Mouse (Mus musculus): ENCODE measurements around the gene Kansl1. TPM values are rescaled to one million over a fixed set of nuclear protein-coding genes. Genes with fewer than 3 reads are reported as not detected.
A peak's percentile ranks its signal among the peaks of the same experiment; 100 is the strongest.

Kansl1 gene
- polyA plus RNA-seq, 1 experiment from 2014 or later = 17.5 TPM

GRCm38 (mm10) chr11:104318940-104319781, 149.5 kb downstream of the Kansl1 start:
- peak; percentile 42; the same call in 1 of the 2 replicates for ATAC-seq (replicated peaks; ENCODE audit: low FRiP score, low read depth)
- 2% methylated on average over 24 of the region's 24 CpGs for WGBS

DNA sequence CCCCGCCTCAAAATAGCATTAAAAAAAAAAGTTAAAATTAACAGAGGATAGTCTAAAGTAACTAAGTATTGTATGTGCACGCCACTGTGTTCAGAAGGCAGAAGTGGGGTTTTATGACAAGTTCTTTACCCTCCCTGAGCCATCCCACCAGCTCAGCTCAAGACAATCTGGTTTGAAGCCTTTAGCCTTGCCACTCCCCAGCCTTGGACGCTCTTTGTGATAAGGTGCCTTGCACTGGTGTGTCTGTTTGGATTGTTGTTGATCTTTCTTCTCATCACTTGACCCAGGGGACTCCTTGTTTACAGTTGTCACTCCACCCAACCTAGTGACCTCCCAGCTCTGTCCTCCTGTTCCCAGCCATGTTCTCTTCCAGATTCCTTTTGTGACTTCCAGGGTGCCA, 151.0 kb downstream of the Kansl1 start:
- TF ChIP-seq CTCF (IDR thresholded peaks at IDR 0.05; ENCODE audit: low read depth) = no peak
- Histone ChIP-seq H3K27me3 (ENCODE audit: insufficient read depth, low read length) (no peaks in the 10 kb centered on the region), H3K27ac (no peak overlapping the region), H3K4me3 (replicated peaks; ENCODE audit: low read depth, low read length) (no peak overlapping the region), H3K36me3 (ENCODE audit: insufficient read depth, low read length) (no peaks in the 10 kb centered on the region), H3K4me1 (replicated peaks; ENCODE audit: insufficient read depth, low read length) (no peaks in the 10 kb centered on the region), H3K9ac (ENCODE audit: low read depth, low read length) (no peak overlapping the region), H3K4me2 (ENCODE audit: low read length) (no peak overlapping the region), H3K9me3 (replicated peaks; ENCODE audit: low read length) (no peaks in the 10 kb centered on the region)
- no peak for DNase-seq (ENCODE audit: low spot score)
- no peak for ATAC-seq (replicated peaks; ENCODE audit: low FRiP score, low read depth)
- WGBS = 91% methylated on average over 3 of the region's 3 CpGs

More at GRCm38 (mm10) chr11:104318940-104319781, 149.5 kb downstream of the Kansl1 start:
- TF ChIP-seq CTCF (IDR thresholded peaks at IDR 0.05; ENCODE audit: low read depth) = 0 out of 2 replicates have a peak, but pooled peaks have one; percentile 17
- Histone ChIP-seq H3K4me2 (ENCODE audit: low read length) (peak overlapping the region; percentile 83), H3K27ac (no peak overlapping the region), H3K9ac (ENCODE audit: low read depth, low read length) (peak overlapping the region; percentile 47; the same call in 1 of the 2 replicates), H3K4me3 (replicated peaks; ENCODE audit: low read depth, low read length) (peak overlapping the region; percentile 42), H3K27me3 (ENCODE audit: insufficient read depth, low read length) (no peaks in the 10 kb centered on the region), H3K4me1 (replicated peaks; ENCODE audit: insufficient read depth, low read length) (no peaks in the 10 kb centered on the region), H3K9me3 (replicated peaks; ENCODE audit: low read length) (no peaks in the 10 kb centered on the region), H3K36me3 (ENCODE audit: insufficient read depth, low read length) (no peaks in the 10 kb centered on the region)
- peak; percentile 67 for DNase-seq (ENCODE audit: low spot score)

- Histone ChIP-seq H3K27ac (no peak overlapping the region), H3K9ac (ENCODE audit: low read depth, low read length) (no peak overlapping the region), H3K4me1 (replicated peaks; ENCODE audit: insufficient read depth, low read length) (no peaks in the 10 kb centered on the region), H3K4me3 (replicated peaks; ENCODE audit: low read depth, low read length) (no peak overlapping the region), H3K36me3 (ENCODE audit: insufficient read depth, low read length) (no peaks in the 10 kb centered on the region), H3K9me3 (replicated peaks; ENCODE audit: low read length) (no peaks in the 10 kb centered on the region), H3K4me2 (ENCODE audit: low read length) (no peak overlapping the region; the same call in 1 of the 2 replicates), H3K27me3 (ENCODE audit: insufficient read depth, low read length) (no peaks in the 10 kb centered on the region)
- DNase-seq (ENCODE audit: low spot score) (peak; percentile 79), ATAC-seq (replicated peaks; ENCODE audit: low FRiP score, low read depth) (no peak)
- TF ChIP-seq CTCF (IDR thresholded peaks at IDR 0.05; ENCODE audit: low read depth) = no peak
- WGBS = 44% methylated on average over 16 of the region's 16 CpGs
Observed at GRCm38 (mm10) chr11:104316685-104317400, 151.8 kb downstream of the Kansl1 start.

DNA sequence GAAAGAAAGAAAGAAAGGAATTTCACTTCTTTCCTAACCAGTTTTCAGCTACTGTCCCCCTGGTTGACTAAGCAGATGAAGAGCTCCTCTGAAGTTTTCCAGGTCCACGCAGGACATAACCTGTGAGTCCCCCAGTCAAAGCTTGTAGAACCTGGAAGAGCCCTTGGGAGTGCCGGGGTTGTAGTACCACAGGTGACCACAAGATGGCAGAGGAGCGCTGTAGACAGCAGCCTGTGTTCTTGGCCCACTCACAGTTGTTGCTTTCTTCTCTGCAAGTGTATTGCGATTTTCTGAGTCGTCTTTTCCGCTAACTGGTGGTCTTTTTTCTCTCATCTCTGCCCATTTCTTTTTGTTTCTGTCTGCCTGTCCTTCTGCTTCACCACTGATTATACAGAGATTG, 153.0 kb downstream of the Kansl1 start:
- H3K9me3 ChIP-seq (replicated peaks; ENCODE audit: low read length) = no peaks in the 10 kb centered on the region
- no peaks in the 10 kb centered on the region for H3K27me3 ChIP-seq (ENCODE audit: insufficient read depth, low read length)
- no peak overlapping the region for H3K4me3 ChIP-seq (replicated peaks; ENCODE audit: low read depth, low read length)
- no peaks in the 10 kb centered on the region for H3K4me1 ChIP-seq (replicated peaks; ENCODE audit: insufficient read depth, low read length)
- ATAC-seq (replicated peaks; ENCODE audit: low FRiP score, low read depth) (no peak), DNase-seq (ENCODE audit: low spot score) (peak; percentile 89)
- no peaks in the 10 kb centered on the region for H3K36me3 ChIP-seq (ENCODE audit: insufficient read depth, low read length)
- no peak overlapping the region for H3K4me2 ChIP-seq (ENCODE audit: low read length)
- 3% methylated on average over 6 of the region's 6 CpGs for WGBS
- no peak overlapping the region for H3K27ac ChIP-seq
- peak; percentile 99 for TF ChIP-seq CTCF (IDR thresholded peaks at IDR 0.05; ENCODE audit: low read depth)
- H3K9ac ChIP-seq (ENCODE audit: low read depth, low read length) = no peak overlapping the region

- DNase-seq (ENCODE audit: low spot score) (no peak), ATAC-seq (replicated peaks; ENCODE audit: low FRiP score, low read depth) (no peak)
- 69% methylated on average over 7 of the region's 7 CpGs for WGBS
- Histone ChIP-seq H3K4me2 (ENCODE audit: low read length) (no peak overlapping the region), H3K4me3 (replicated peaks; ENCODE audit: low read depth, low read length) (no peak overlapping the region), H3K36me3 (ENCODE audit: insufficient read depth, low read length) (no peaks in the 10 kb centered on the region), H3K9ac (ENCODE audit: low read depth, low read length) (no peak overlapping the region), H3K27ac (no peak overlapping the region), H3K4me1 (replicated peaks; ENCODE audit: insufficient read depth, low read length) (no peaks in the 10 kb centered on the region), H3K27me3 (ENCODE audit: insufficient read depth, low read length) (no peaks in the 10 kb centered on the region), H3K9me3 (replicated peaks; ENCODE audit: low read length) (no peaks in the 10 kb centered on the region)
- peak; percentile 49 for TF ChIP-seq CTCF (IDR thresholded peaks at IDR 0.05; ENCODE audit: low read depth)
Observed at GRCm38 (mm10) chr11:104311643-104312042, 157.0 kb downstream of the Kansl1 start.

- no peak for TF ChIP-seq CTCF (IDR thresholded peaks at IDR 0.05; ENCODE audit: low read depth)
- H3K4me3 ChIP-seq (replicated peaks; ENCODE audit: low read depth, low read length) = no peak overlapping the region
- H3K36me3 ChIP-seq (ENCODE audit: insufficient read depth, low read length) = no peaks in the 10 kb centered on the region
- no peaks in the 10 kb centered on the region for H3K4me1 ChIP-seq (replicated peaks; ENCODE audit: insufficient read depth, low read length)
- WGBS = 12% methylated on average over 23 of the region's 23 CpGs
- H3K27me3 ChIP-seq (ENCODE audit: insufficient read depth, low read length) = no peaks in the 10 kb centered on the region
- no peak overlapping the region for H3K27ac ChIP-seq
- ATAC-seq (replicated peaks; ENCODE audit: low FRiP score, low read depth) = peak; percentile 24; the same call in 1 of the 2 replicates
- peak overlapping the region; percentile 35 for H3K4me2 ChIP-seq (ENCODE audit: low read length)
- H3K9ac ChIP-seq (ENCODE audit: low read depth, low read length) = no peak overlapping the region
- H3K9me3 ChIP-seq (replicated peaks; ENCODE audit: low read length) = no peaks in the 10 kb centered on the region
- no peak for DNase-seq (ENCODE audit: low spot score)
Observed at GRCm38 (mm10) chr11:104310226-104310887, 158.3 kb downstream of the Kansl1 start.

Measured in kidney, postnatal 0 days (tissue).